Mouse (Mus musculus) forebrain, embryonic 15.5 days (tissue): ENCODE results near the gene Fam69b. TPM values are rescaled to one million over a fixed set of nuclear protein-coding genes. Genes with fewer than 3 reads are reported as not detected.

Experiments used
- ATAC-seq: fragments of 200-750 bp; cut with Nextera tagmentation; replicated peaks from 2 replicates; pipeline ENCODE4 v1.8.0; 2017; ENCODE audit warnings: mild to moderate bottlenecking, moderate TSS enrichment, moderate library complexity
- H3K27ac ChIP-seq: fragments of 300-500 bp; sonication (generic); replicated peaks from 2 replicates; pipeline ENCODE4 v1.5.1; 2015; ENCODE audit warnings: mild to moderate bottlenecking, inconsistent platforms
- H3K27me3 ChIP-seq: fragments of 300-500 bp; sonication (generic); 2 replicates; pipeline ENCODE4 v1.6.1; 2015; ENCODE audit warnings: inconsistent platforms
- H3K36me3 ChIP-seq: fragments of 300-500 bp; sonication (generic); 2 replicates; pipeline ENCODE4 v1.6.1; 2015; ENCODE audit warnings: mild to moderate bottlenecking, inconsistent platforms
- H3K4me1 ChIP-seq: fragments of 300-500 bp; sonication (generic); 2 replicates; pipeline ENCODE4 v1.6.1; 2015; ENCODE audit warnings: inconsistent platforms
- H3K4me2 ChIP-seq: fragments of 300-500 bp; sonication (generic); replicated peaks from 2 replicates; pipeline ENCODE4 v1.6.1; 2015; ENCODE audit warnings: mild to moderate bottlenecking, inconsistent platforms
- H3K4me3 ChIP-seq: fragments of 300-500 bp; sonication (generic); 2 replicates; pipeline ENCODE4 v1.5.1; 2015; ENCODE audit warnings: mild to moderate bottlenecking, inconsistent platforms
- H3K9ac ChIP-seq: fragments of 300-500 bp; sonication (generic); replicated peaks from 2 replicates; pipeline ENCODE4 v1.6.1; 2015; ENCODE audit warnings: mild to moderate bottlenecking, inconsistent platforms
- H3K9me3 ChIP-seq: fragments of 300-500 bp; sonication (generic); 2 replicates; pipeline ENCODE4 v1.6.1; 2016; ENCODE audit warnings: inconsistent platforms
- WGBS: fragments of 180-500 bp; shearing (Covaris S2); methylation state at CpG from one replicate; pipeline ENCODE4 v1.1.7; 2015; ENCODE audit warnings: mixed read lengths; 5-methylcytosine and 5-hydroxymethylcytosine counted together
- polyA plus RNA-seq: library from polyadenylated mRNA; unstranded; fragments of >200 nt; fragmentation: Nextera tagmentation; extraction: Ambion mirVana; gene quantifications from 2 replicates; pipeline ENCODE4 v1.2.1, GENCODE M21; 2015

The Fam69b gene
- polyA plus RNA-seq, 1 experiment from 2014 or later, result 121 TPM

DNA sequence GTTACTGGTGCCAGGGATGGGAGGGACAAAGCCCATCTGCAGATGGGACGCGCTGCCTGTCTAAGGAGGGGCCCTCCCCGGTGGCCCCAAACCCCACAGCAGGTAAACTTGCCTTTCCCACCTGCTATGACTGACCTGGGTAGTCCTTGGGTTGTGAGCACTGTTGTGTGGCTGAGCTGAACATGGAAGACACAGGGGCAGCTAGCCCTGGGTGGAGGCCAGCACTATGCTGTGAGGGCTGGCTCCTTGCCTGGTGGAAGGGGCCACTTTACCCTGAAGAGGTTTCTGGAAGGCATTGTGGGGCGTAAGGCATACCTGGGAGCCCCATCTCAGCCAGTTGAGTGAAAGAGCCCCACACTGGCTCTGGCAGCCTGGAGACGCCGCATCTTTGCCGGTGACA lies 37.3 kb upstream of the Fam69b start:
- no peak for ATAC-seq
- H3K27me3 ChIP-seq, result no peaks in the 10 kb centered on the region
- WGBS, result 84% methylated on average over 7 of the region's 7 CpGs
- H3K4me2 ChIP-seq, result no peak overlapping the region
- no peak overlapping the region for H3K27ac ChIP-seq
- H3K4me1 ChIP-seq, result peaks cover 10% of the 10 kb centered on the region
- H3K36me3 ChIP-seq, result no peaks in the 10 kb centered on the region
- no peak overlapping the region for H3K4me3 ChIP-seq
- no peak overlapping the region for H3K9ac ChIP-seq
- no peaks in the 10 kb centered on the region for H3K9me3 ChIP-seq

DNA sequence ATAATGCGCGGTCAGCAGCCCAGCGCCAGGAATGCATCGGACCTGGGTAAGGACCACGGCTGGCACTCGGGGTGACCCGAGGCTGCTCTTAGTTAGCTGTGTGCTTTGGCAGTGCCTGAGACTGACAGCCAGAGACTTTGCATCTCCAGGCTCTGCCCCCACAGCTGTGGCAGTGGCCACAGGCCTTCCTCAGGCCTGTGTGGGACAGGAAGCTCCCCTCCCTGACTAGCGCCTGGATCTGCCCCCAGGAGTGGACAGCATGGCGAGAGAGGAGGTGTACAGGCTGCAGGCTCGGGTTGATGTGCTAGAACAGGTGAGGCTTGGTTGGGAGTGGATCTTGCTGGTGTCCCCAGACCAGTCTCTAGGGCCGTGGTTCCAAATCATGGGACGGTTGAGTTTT lies 36.8 kb upstream of the Fam69b start:
- Histone ChIP-seq H3K9me3 (no peaks in the 10 kb centered on the region), H3K4me2 (no peak overlapping the region), H3K9ac (no peak overlapping the region), H3K4me3 (no peak overlapping the region), H3K4me1 (peaks cover 7% of the 10 kb centered on the region), H3K27me3 (no peaks in the 10 kb centered on the region), H3K27ac (no peak overlapping the region), H3K36me3 (no peaks in the 10 kb centered on the region)
- WGBS, result 80% methylated on average over 12 of the region's 12 CpGs
- ATAC-seq, result no peak

DNA sequence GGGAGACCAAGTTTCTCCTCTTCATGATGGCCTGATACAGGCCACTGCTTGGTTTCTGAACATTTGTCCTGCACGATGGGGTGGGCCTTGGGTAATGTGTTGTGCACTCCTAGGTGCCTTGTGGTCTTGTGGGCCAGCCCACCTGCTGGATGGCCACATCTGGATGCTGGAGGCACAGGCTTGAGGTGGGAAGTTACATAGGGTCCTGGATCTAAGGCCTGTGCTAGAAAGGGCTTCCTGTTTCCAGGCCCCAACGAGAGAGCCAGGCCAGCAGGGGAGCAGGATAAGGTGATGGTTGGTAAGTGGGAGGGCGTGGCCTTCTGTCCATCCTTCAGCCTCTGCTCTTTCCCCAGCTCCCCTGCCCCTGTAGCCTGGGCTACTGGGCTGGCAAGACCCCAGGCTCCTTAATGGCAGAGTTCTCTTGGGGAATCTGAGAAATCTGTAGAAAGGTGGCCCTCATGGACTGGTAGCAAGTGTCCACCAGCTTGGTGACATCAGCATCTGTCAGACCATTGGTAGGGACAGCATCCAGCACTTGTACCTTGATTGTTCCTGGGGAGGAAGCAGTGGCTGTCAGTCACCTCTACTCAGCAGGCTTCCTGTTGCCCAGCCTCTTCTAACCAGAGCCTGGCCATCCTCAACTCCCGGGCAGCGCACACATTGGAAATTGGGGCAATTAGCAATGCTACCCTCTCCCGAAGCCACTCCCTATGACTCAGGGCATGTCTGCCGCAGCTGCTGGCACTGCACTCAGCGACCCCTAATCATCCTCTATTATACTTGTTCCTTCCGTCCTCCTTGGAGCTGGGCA lies 34.8 kb upstream of the Fam69b start:
- no peaks in the 10 kb centered on the region for H3K27me3 ChIP-seq
- H3K4me3 ChIP-seq, result no peak overlapping the region
- 77% methylated on average over 9 of the region's 9 CpGs for WGBS
- H3K36me3 ChIP-seq, result no peaks in the 10 kb centered on the region
- no peaks in the 10 kb centered on the region for H3K9me3 ChIP-seq
- H3K27ac ChIP-seq, result no peak overlapping the region
- no peak for ATAC-seq
- no peaks in the 10 kb centered on the region for H3K4me1 ChIP-seq
- H3K4me2 ChIP-seq, result no peak overlapping the region
- no peak overlapping the region for H3K9ac ChIP-seq

DNA sequence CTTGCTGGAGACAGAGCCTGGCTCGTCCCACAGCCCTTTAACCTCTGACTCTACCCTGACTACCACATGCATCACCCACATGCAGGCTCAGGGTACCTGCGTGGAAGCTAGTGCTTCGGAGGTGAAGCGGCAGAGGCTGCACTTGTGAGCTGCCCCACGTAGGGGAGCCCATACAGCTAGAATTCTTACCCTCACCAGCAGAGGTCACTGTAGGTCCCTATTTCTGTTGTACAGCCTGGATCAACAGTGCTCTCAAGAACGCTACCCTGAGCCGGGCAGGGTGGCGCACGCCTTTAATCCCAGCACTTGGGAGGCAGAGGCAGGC lies 34.3 kb upstream of the Fam69b start:
- H3K4me3 ChIP-seq, result no peak overlapping the region
- no peak overlapping the region for H3K27ac ChIP-seq
- no peaks in the 10 kb centered on the region for H3K36me3 ChIP-seq
- ATAC-seq, result no peak
- 62% methylated on average over 9 of the region's 9 CpGs for WGBS
- no peaks in the 10 kb centered on the region for H3K9me3 ChIP-seq
- no peak overlapping the region for H3K9ac ChIP-seq
- no peaks in the 10 kb centered on the region for H3K4me1 ChIP-seq
- H3K4me2 ChIP-seq, result no peak overlapping the region
- no peaks in the 10 kb centered on the region for H3K27me3 ChIP-seq

DNA sequence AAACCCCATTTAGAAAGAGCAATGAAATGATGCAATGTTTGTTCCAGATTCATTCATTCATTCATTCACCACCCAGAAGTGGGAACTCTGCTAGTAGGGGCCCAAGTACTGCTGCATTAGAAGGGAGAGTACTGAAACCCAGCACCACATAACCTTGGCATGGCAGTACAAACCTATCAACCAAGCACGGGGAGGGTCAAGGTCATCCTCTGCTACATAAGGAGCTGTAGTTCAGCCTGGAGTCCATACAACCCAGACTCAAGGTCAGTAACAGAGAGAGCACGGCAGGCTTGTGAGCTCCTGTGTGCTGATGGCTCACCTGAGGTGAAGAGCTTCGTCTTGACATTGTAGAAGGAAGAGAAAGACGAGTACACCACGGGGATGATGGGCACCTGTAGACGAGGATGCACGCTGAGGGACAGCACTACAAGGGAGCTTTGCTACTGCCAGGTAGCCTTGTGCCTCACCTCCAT lies 33.8 kb upstream of the Fam69b start:
- ATAC-seq, result no peak
- no peaks in the 10 kb centered on the region for H3K36me3 ChIP-seq
- WGBS, result 92% methylated on average over 7 of the region's 7 CpGs
- H3K4me2 ChIP-seq, result no peak overlapping the region
- H3K27me3 ChIP-seq, result no peaks in the 10 kb centered on the region
- no peak overlapping the region for H3K27ac ChIP-seq
- H3K4me3 ChIP-seq, result no peak overlapping the region
- H3K9me3 ChIP-seq, result no peaks in the 10 kb centered on the region
- H3K4me1 ChIP-seq, result no peaks in the 10 kb centered on the region
- H3K9ac ChIP-seq, result no peak overlapping the region

DNA sequence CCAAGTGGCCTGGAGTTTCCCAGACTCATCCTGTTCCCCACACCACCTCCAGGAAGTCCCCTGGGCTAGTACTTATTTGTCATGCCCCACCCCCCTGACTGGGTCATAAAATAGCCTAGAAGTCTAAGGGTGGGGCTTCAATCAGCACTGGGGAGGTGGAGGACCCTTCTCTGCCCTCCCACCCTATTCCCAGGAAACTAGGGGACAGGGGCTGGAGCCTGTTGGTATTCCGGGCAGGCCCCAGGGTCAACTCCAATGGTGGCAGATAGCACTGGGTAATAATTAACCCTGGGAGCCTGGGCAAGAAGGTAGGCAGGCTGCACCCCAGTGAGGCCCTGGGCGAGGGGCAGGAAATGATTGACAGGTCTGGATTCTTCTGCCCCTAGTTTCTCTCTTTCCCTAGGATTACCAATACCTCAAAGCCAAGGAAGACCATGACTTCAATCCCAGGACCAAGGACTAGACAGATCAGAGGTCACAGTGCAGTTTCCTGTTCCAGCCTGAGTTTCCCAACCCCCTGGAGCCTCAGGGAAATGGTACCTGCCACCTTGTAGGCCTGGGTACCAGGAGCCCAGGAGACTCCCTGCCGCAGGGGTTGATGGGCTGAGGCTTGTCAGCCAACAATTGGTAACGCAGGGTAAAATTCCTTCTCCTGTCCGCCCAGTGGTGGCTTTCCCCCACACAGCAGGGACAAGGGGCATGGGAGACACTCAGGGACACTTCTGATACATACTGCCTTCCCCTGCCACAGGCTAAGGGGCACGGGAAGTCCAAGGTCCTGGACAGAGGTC lies 33.1 kb upstream of the Fam69b start:
- Histone ChIP-seq H3K9me3 (no peaks in the 10 kb centered on the region), H3K27ac (no peak overlapping the region), H3K9ac (no peak overlapping the region), H3K4me3 (no peak overlapping the region), H3K27me3 (no peaks in the 10 kb centered on the region), H3K4me1 (no peaks in the 10 kb centered on the region), H3K4me2 (no peak overlapping the region), H3K36me3 (no peaks in the 10 kb centered on the region)
- 84% methylated on average over 6 of the region's 6 CpGs for WGBS
- no peak for ATAC-seq

DNA sequence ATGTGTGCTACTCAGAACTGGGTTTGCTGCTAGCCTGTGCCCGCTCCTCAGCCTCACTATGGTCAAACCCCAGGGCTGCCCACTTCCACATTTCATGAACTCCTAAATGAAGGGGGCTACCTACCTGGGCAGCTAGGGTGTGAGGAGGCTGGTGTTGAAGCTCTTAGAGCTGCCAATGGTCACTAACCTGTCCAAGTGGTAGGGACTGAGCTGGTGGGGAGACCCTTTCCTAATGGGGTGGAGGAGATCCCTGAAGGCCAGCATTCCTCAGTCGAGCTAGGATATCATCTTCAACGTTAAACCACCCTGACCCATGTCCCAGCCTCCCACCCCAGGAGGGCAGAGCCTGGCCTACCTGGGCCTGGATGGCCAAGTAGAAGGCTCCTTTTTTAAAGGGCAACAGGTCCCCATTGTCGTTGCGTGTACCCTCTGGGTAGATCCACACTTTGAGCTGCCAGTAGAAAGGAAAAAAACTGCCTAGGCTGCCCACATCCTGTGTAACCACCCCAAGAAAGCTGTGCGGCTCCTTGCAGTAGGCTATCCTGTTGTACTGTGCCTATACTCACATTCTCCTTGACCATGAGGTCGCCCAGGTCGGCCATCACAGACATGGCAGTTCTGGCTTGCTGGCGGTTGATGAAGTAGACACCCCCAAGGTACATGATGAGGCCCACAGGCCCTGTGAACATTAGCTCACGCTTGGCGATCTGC lies 32.4 kb upstream of the Fam69b start:
- H3K27me3 ChIP-seq, result no peaks in the 10 kb centered on the region
- no peaks in the 10 kb centered on the region for H3K36me3 ChIP-seq
- no peak for ATAC-seq
- H3K9me3 ChIP-seq, result no peaks in the 10 kb centered on the region
- H3K27ac ChIP-seq, result no peak overlapping the region
- no peak overlapping the region for H3K4me3 ChIP-seq
- H3K9ac ChIP-seq, result no peak overlapping the region
- no peak overlapping the region for H3K4me2 ChIP-seq
- 88% methylated on average over 11 of the region's 11 CpGs for WGBS
- no peaks in the 10 kb centered on the region for H3K4me1 ChIP-seq

DNA sequence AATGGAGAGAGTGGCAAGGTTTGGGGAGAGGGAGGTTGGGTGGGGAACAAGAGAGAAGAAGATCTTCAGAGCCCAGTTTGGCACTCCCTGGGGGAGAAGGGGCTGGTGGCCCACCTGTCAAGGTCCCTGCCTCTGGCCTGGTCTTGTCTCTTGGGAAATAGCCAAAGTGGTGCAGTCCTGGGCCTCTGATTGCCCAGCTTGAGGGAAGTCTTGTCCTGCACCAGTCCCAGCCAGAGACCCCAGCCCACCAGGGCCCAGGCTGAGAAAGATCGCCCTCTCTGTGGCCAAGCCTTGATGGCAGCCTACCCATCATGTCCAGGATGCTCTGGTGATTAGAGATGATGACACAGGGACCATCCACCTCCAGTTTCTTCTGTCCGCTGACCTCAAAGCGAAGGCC lies 31.4 kb upstream of the Fam69b start:
- no peak for ATAC-seq
- Histone ChIP-seq H3K4me2 (no peak overlapping the region), H3K27me3 (0 out of 2 replicates have a peak, but pooled peaks cover under 1% of the 10 kb centered on the region), H3K36me3 (no peaks in the 10 kb centered on the region), H3K4me3 (no peak overlapping the region), H3K4me1 (no peaks in the 10 kb centered on the region), H3K27ac (no peak overlapping the region), H3K9me3 (no peaks in the 10 kb centered on the region), H3K9ac (no peak overlapping the region)
- 95% methylated on average over 3 of the region's 3 CpGs for WGBS

DNA sequence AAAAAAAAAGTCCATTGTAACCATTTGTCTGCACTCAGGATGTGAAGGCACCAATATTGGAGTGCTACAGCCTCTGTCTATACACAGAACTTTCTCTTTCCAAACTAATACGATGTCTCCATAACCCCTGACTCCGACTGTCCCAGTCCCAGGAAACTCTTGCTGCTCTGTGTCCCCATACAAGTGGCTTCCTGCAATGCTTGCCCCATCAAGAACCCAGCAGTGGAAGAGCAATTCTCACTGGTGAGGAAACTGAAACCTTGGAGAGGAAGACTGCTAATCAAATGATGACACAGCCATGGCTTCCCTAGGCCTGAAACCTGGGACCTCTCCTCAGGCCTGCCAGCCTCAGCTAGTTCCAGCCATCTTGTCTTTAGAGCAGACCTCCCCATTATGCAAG lies 30.4 kb upstream of the Fam69b start:
- no peak for ATAC-seq
- no peak overlapping the region for H3K9ac ChIP-seq
- H3K4me2 ChIP-seq, result no peak overlapping the region
- no peaks in the 10 kb centered on the region for H3K36me3 ChIP-seq
- H3K9me3 ChIP-seq, result no peaks in the 10 kb centered on the region
- no peak overlapping the region for H3K4me3 ChIP-seq
- H3K4me1 ChIP-seq, result no peaks in the 10 kb centered on the region
- no peak overlapping the region for H3K27ac ChIP-seq
- H3K27me3 ChIP-seq, result peaks cover 9% of the 10 kb centered on the region
- 90% methylated on average over 2 of the region's 2 CpGs for WGBS

DNA sequence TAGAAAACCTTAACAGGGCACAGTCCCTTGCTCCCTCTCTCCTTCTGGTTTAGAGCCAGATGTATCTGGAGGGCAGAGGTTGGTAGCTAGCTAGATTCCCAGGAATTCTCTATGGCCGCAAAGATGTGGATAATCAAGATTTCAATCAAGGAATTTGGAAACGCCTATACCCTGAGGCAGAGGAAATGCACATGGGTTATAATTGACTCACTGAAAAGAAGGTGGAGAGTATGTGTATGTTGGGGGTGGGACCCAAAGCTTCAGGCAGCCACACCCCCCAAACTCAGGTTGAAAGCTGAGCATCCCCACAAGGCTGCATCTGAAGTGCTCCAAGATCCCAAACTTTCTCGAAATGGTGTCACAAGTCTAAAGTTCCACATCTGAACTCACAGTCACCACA lies 29.8 kb upstream of the Fam69b start:
- Histone ChIP-seq H3K27ac (no peak overlapping the region), H3K27me3 (peaks cover 16% of the 10 kb centered on the region), H3K9ac (no peak overlapping the region), H3K4me3 (no peak overlapping the region), H3K4me1 (0 out of 2 replicates have a peak, but pooled peaks cover under 1% of the 10 kb centered on the region), H3K9me3 (no peaks in the 10 kb centered on the region), H3K4me2 (no peak overlapping the region), H3K36me3 (no peaks in the 10 kb centered on the region)
- ATAC-seq, result no peak
- 86% methylated on average over 3 of the region's 3 CpGs for WGBS

DNA sequence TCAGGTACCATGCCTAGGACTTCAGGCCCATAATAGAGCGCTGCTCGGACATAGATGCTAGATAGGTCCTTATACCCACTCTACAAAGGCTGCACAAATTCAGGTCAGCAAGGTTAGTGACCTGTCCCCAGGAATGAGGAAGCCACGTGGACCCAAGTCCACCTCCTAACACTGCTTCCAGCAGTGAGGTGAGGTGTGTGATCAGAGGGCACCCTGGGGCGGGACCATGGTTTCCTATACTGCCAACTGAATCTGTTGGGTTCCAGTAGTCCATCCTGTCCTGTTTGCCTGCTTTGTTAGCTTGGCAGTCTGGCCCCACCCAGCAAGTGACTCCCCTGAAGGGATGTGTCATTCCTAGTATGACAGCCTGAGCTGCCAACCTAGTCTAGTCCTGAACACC lies 28.3 kb upstream of the Fam69b start:
- 90% methylated on average over 4 of the region's 4 CpGs for WGBS
- H3K36me3 ChIP-seq, result no peaks in the 10 kb centered on the region

DNA sequence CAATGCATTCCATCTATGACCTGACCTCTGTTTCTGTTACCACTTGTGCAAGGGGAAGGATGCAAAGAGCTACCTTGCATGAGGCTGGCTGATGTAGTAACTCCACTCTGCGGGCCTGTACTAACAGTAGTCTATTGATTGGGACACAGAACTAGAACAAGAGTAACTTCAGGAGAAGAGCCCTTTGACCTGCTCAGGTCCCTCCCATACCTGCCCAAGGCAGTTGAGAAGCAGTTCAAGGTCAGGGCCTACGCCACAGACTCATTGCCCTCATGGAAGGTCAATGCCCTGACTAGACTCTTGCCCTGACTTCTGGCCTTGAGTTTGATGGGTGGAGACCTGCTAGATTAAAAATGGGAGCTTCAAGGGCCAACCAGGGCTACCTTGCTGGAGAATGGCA lies 27.6 kb upstream of the Fam69b start:
- Histone ChIP-seq H3K27me3 (peaks cover 30% of the 10 kb centered on the region), H3K9me3 (no peaks in the 10 kb centered on the region), H3K4me1 (peaks cover 11% of the 10 kb centered on the region), H3K36me3 (no peaks in the 10 kb centered on the region), H3K4me2 (no peak overlapping the region), H3K4me3 (no peak overlapping the region), H3K9ac (no peak overlapping the region), H3K27ac (no peak overlapping the region)
- ATAC-seq, result no peak
- WGBS, result 87% methylated on average over 2 of the region's 2 CpGs

More for the DNA sequence above, 28.3 kb upstream of the Fam69b start:
- Histone ChIP-seq H3K27ac (no peak overlapping the region), H3K4me1 (peaks cover 11% of the 10 kb centered on the region), H3K4me3 (no peak overlapping the region), H3K27me3 (peaks cover 30% of the 10 kb centered on the region), H3K9ac (no peak overlapping the region), H3K9me3 (no peaks in the 10 kb centered on the region), H3K4me2 (no peak overlapping the region)
- ATAC-seq, result no peak
